Mouse (Mus musculus): ENCODE results near the gene Lif.

Gene Lif

GRCm38 (mm10) chr11:4256846-4257607 is at the start of gene Lif:
TSS of gene Lif (plus strand) at chr11:4257557.
- DNase-seq (ENCODE audit: extremely low read depth, low read depth, low spot score), result no peak

- no peak for DNase-seq (ENCODE audit: extremely low read depth, low read depth, low spot score)
Observed at GRCm38 (mm10) chr11:4207655-4208054, 49.7 kb upstream of the Lif start.

- no peak for DNase-seq (ENCODE audit: extremely low read depth, low read depth, low spot score)
Observed at GRCm38 (mm10) chr11:4209556-4209955, 47.8 kb upstream of the Lif start.

GRCm38 (mm10) chr11:4210786-4211185 is 46.6 kb upstream of the Lif start:
- no peak for DNase-seq (ENCODE audit: extremely low read depth, low read depth, low spot score)

- DNase-seq (ENCODE audit: extremely low read depth, low read depth, low spot score), result no peak
Observed at GRCm38 (mm10) chr11:4213107-4213506, 44.2 kb upstream of the Lif start.

GRCm38 (mm10) chr11:4214572-4214971 is 42.8 kb upstream of the Lif start:
- no peak for DNase-seq (ENCODE audit: extremely low read depth, low read depth, low spot score)

GRCm38 (mm10) chr11:4215061-4215460 is 42.3 kb upstream of the Lif start:
- no peak for DNase-seq (ENCODE audit: extremely low read depth, low read depth, low spot score)

- peak; percentile 88 for DNase-seq (ENCODE audit: extremely low read depth, low read depth, low spot score)
Observed at GRCm38 (mm10) chr11:4216248-4217000, 40.9 kb upstream of the Lif start.

- DNase-seq (ENCODE audit: extremely low read depth, low read depth, low spot score), result peak; percentile 74
Observed at GRCm38 (mm10) chr11:4217914-4218629, 39.3 kb upstream of the Lif start, which contains the start of gene Castor1. TSS of gene Castor1 (plus strand) at chr11:4218225.

GRCm38 (mm10) chr11:4218637-4219036 is 38.7 kb upstream of the Lif start:
- DNase-seq (ENCODE audit: extremely low read depth, low read depth, low spot score), result no peak

GRCm38 (mm10) chr11:4219317-4219751 is 38.0 kb upstream of the Lif start:
- DNase-seq (ENCODE audit: extremely low read depth, low read depth, low spot score), result peak; percentile 58

- DNase-seq (ENCODE audit: extremely low read depth, low read depth, low spot score), result no peak
Observed at GRCm38 (mm10) chr11:4219908-4220307, 37.4 kb upstream of the Lif start.

- no peak for DNase-seq (ENCODE audit: extremely low read depth, low read depth, low spot score)
Observed at GRCm38 (mm10) chr11:4220443-4221400, 36.6 kb upstream of the Lif start.

- no peak for DNase-seq (ENCODE audit: extremely low read depth, low read depth, low spot score)
Observed at GRCm38 (mm10) chr11:4222046-4222950, 35.1 kb upstream of the Lif start.

- DNase-seq (ENCODE audit: extremely low read depth, low read depth, low spot score), result no peak
Observed at GRCm38 (mm10) chr11:4223393-4224188, 33.8 kb upstream of the Lif start.

GRCm38 (mm10) chr11:4224223-4224622 is 33.1 kb upstream of the Lif start:
- no peak for DNase-seq (ENCODE audit: extremely low read depth, low read depth, low spot score)

- DNase-seq (ENCODE audit: extremely low read depth, low read depth, low spot score), result no peak
Observed at GRCm38 (mm10) chr11:4226569-4227325, 30.6 kb upstream of the Lif start.

GRCm38 (mm10) chr11:4228463-4228862 is 28.9 kb upstream of the Lif start:
- DNase-seq (ENCODE audit: extremely low read depth, low read depth, low spot score), result no peak
